Mouse (Mus musculus): ENCODE results near the gene Anxa6. TPM values are rescaled to one million over a fixed set of nuclear protein-coding genes. Genes with fewer than 3 reads are reported as not detected.

The Anxa6 gene
- total and polyA plus RNA-seq, 2 experiments from 2014 or later: 71.3 to 86.0 TPM

- Histone ChIP-seq H3K27me3 (ENCODE audit: insufficient read depth, low read length) (no peaks in the 10 kb centered on the region), H3K36me3 (ENCODE audit: insufficient read depth, low read length) (peaks cover 38% of the 10 kb centered on the region), H3K27ac (no peak overlapping the region), H3K4me1 (ENCODE audit: insufficient read depth, low read length) (peaks cover 13% of the 10 kb centered on the region), H3K4me3 (ENCODE audit: low read length) (no peak overlapping the region), H3K9me3 (ENCODE audit: low read length) (no peaks in the 10 kb centered on the region), H3K4me2 (ENCODE audit: low read depth, low read length) (no peak overlapping the region), H3K9ac (replicated peaks; ENCODE audit: low read length) (no peak overlapping the region)
- no peak for TF ChIP-seq CTCF (IDR thresholded peaks at IDR 0.05; ENCODE audit: low read depth)
- 87% methylated on average over 3 of the region's 3 CpGs for WGBS
- ATAC-seq (no peak), DNase-seq (ENCODE audit: low spot score) (no peak)
Measured at GRCm38 (mm10) chr11:55011440-55011839, 21.8 kb downstream of the Anxa6 start.

- TF ChIP-seq CTCF (IDR thresholded peaks at IDR 0.05; ENCODE audit: low read depth): no peak
- DNase-seq (ENCODE audit: low spot score): no peak
Measured at GRCm38 (mm10) chr11:55008230-55008629, 25.0 kb downstream of the Anxa6 start.

GRCm38 (mm10) chr11:55005684-55006083, 27.6 kb downstream of the Anxa6 start:
- Histone ChIP-seq H3K27ac (no peak overlapping the region), H3K9ac (replicated peaks; ENCODE audit: low read length) (no peak overlapping the region), H3K27me3 (ENCODE audit: insufficient read depth, low read length) (no peaks in the 10 kb centered on the region), H3K4me3 (ENCODE audit: low read length) (no peak overlapping the region), H3K36me3 (ENCODE audit: insufficient read depth, low read length) (peaks cover 52% of the 10 kb centered on the region), H3K9me3 (ENCODE audit: low read length) (0 out of 2 replicates have a peak, but pooled peaks cover 3% of the 10 kb centered on the region), H3K4me2 (ENCODE audit: low read depth, low read length) (no peak overlapping the region), H3K4me1 (ENCODE audit: insufficient read depth, low read length) (no peaks in the 10 kb centered on the region)
- DNase-seq (ENCODE audit: low spot score): no peak
- WGBS: 83% methylated on average over 5 of the region's 5 CpGs
- TF ChIP-seq CTCF (IDR thresholded peaks at IDR 0.05; ENCODE audit: low read depth): peak; percentile 54
- no peak for ATAC-seq

More at GRCm38 (mm10) chr11:55008230-55008629, 25.0 kb downstream of the Anxa6 start:
- no peak overlapping the region for H3K4me2 ChIP-seq (ENCODE audit: low read depth, low read length)
- no peak overlapping the region for H3K27ac ChIP-seq
- no peak overlapping the region for H3K9ac ChIP-seq (replicated peaks; ENCODE audit: low read length)
- H3K36me3 ChIP-seq (ENCODE audit: insufficient read depth, low read length): peaks cover 52% of the 10 kb centered on the region
- no peaks in the 10 kb centered on the region for H3K9me3 ChIP-seq (ENCODE audit: low read length)
- no peaks in the 10 kb centered on the region for H3K4me1 ChIP-seq (ENCODE audit: insufficient read depth, low read length)
- no peak for ATAC-seq
- H3K4me3 ChIP-seq (ENCODE audit: low read length): no peak overlapping the region
- WGBS: 81% methylated on average over 6 of the region's 6 CpGs
- H3K27me3 ChIP-seq (ENCODE audit: insufficient read depth, low read length): no peaks in the 10 kb centered on the region

GRCm38 (mm10) chr11:55004970-55005502, 28.2 kb downstream of the Anxa6 start:
- Histone ChIP-seq H3K27me3 (ENCODE audit: insufficient read depth, low read length) (no peaks in the 10 kb centered on the region), H3K4me2 (ENCODE audit: low read depth, low read length) (no peak overlapping the region), H3K9ac (replicated peaks; ENCODE audit: low read length) (no peak overlapping the region), H3K4me1 (ENCODE audit: insufficient read depth, low read length) (no peaks in the 10 kb centered on the region), H3K4me3 (ENCODE audit: low read length) (no peak overlapping the region), H3K36me3 (ENCODE audit: insufficient read depth, low read length) (peaks cover 49% of the 10 kb centered on the region), H3K27ac (no peak overlapping the region), H3K9me3 (ENCODE audit: low read length) (0 out of 2 replicates have a peak, but pooled peaks cover 3% of the 10 kb centered on the region)
- 73% methylated on average over 7 of the region's 7 CpGs for WGBS
- TF ChIP-seq CTCF (IDR thresholded peaks at IDR 0.05; ENCODE audit: low read depth): no peak
- ATAC-seq (no peak), DNase-seq (ENCODE audit: low spot score) (no peak)

- no peaks in the 10 kb centered on the region for H3K27me3 ChIP-seq (ENCODE audit: insufficient read depth, low read length)
- peaks cover 26% of the 10 kb centered on the region for H3K36me3 ChIP-seq (ENCODE audit: insufficient read depth, low read length)
- 45% methylated on average over 2 of the region's 2 CpGs for WGBS
- no peak overlapping the region for H3K27ac ChIP-seq
- no peak overlapping the region for H3K9ac ChIP-seq (replicated peaks; ENCODE audit: low read length)
- H3K4me2 ChIP-seq (ENCODE audit: low read depth, low read length): no peak overlapping the region
- 0 out of 2 replicates have a peak, but pooled peaks cover 3% of the 10 kb centered on the region for H3K9me3 ChIP-seq (ENCODE audit: low read length)
- ATAC-seq (no peak), DNase-seq (ENCODE audit: low spot score) (no peak)
- no peaks in the 10 kb centered on the region for H3K4me1 ChIP-seq (ENCODE audit: insufficient read depth, low read length)
- no peak overlapping the region for H3K4me3 ChIP-seq (ENCODE audit: low read length)
- TF ChIP-seq CTCF (IDR thresholded peaks at IDR 0.05; ENCODE audit: low read depth): no peak
Measured at GRCm38 (mm10) chr11:54998708-54999107, 34.5 kb downstream of the Anxa6 start.

GRCm38 (mm10) chr11:54998284-54998683, 35.0 kb downstream of the Anxa6 start:
- Histone ChIP-seq H3K4me3 (ENCODE audit: low read length) (no peak overlapping the region), H3K36me3 (ENCODE audit: insufficient read depth, low read length) (peaks cover 24% of the 10 kb centered on the region), H3K27ac (no peak overlapping the region), H3K4me1 (ENCODE audit: insufficient read depth, low read length) (no peaks in the 10 kb centered on the region), H3K27me3 (ENCODE audit: insufficient read depth, low read length) (no peaks in the 10 kb centered on the region), H3K9ac (replicated peaks; ENCODE audit: low read length) (no peak overlapping the region), H3K4me2 (ENCODE audit: low read depth, low read length) (no peak overlapping the region), H3K9me3 (ENCODE audit: low read length) (0 out of 2 replicates have a peak, but pooled peaks cover 3% of the 10 kb centered on the region)
- WGBS: 5% methylated on average over 12 of the region's 12 CpGs
- TF ChIP-seq CTCF (IDR thresholded peaks at IDR 0.05; ENCODE audit: low read depth): peak; percentile 97
- ATAC-seq (peak; percentile 78), DNase-seq (ENCODE audit: low spot score) (peak; percentile 85)

- DNase-seq (ENCODE audit: low spot score) (peak; percentile 22), ATAC-seq (no peak)
- Histone ChIP-seq H3K36me3 (ENCODE audit: insufficient read depth, low read length) (peaks cover 21% of the 10 kb centered on the region), H3K9ac (replicated peaks; ENCODE audit: low read length) (no peak overlapping the region), H3K4me1 (ENCODE audit: insufficient read depth, low read length) (no peaks in the 10 kb centered on the region), H3K27ac (no peak overlapping the region), H3K4me2 (ENCODE audit: low read depth, low read length) (no peak overlapping the region), H3K4me3 (ENCODE audit: low read length) (no peak overlapping the region), H3K9me3 (ENCODE audit: low read length) (0 out of 2 replicates have a peak, but pooled peaks cover 3% of the 10 kb centered on the region), H3K27me3 (ENCODE audit: insufficient read depth, low read length) (no peaks in the 10 kb centered on the region)
- no peak for TF ChIP-seq CTCF (IDR thresholded peaks at IDR 0.05; ENCODE audit: low read depth)
- WGBS: 45% methylated on average over 7 of the region's 7 CpGs
Measured at GRCm38 (mm10) chr11:54996176-54996575, 37.1 kb downstream of the Anxa6 start.

Data from hindbrain, postnatal 0 days (tissue).